Mouse (Mus musculus) midbrain, embryonic 16.5 days (tissue): ENCODE results near the gene Zeb2. TPM values are rescaled to one million over a fixed set of nuclear protein-coding genes. Genes with fewer than 3 reads are reported as not detected.

Experiments used
- ATAC-seq: fragments of 200-750 bp; cut with Nextera tagmentation; 2 replicates; pipeline ENCODE4 v1.8.0; 2017; ENCODE audit warnings: moderate TSS enrichment
- H3K27ac ChIP-seq: fragments of 300-500 bp; sonication (generic); 2 replicates; pipeline ENCODE4 v1.5.1; 2014; ENCODE audit warnings: mild to moderate bottlenecking, low read length, mixed read lengths
- H3K27me3 ChIP-seq: fragments of 300-500 bp; sonication (generic); 2 replicates; pipeline ENCODE4 v1.6.1; 2014; ENCODE audit warnings: low read depth, low read length, mixed read lengths; ENCODE audit not compliant: control insufficient read depth, insufficient read depth
- H3K36me3 ChIP-seq: fragments of 300-500 bp; sonication (generic); 2 replicates; pipeline ENCODE4 v1.6.1; 2014; ENCODE audit warnings: mild to moderate bottlenecking, low read length, moderate library complexity, mixed read lengths; ENCODE audit not compliant: control insufficient read depth, insufficient read depth
- H3K4me1 ChIP-seq: fragments of 300-500 bp; sonication (generic); 2 replicates; pipeline ENCODE4 v1.6.1; 2014; ENCODE audit warnings: mild to moderate bottlenecking, low read length, mixed read lengths; ENCODE audit not compliant: control insufficient read depth, insufficient read depth
- H3K4me2 ChIP-seq: fragments of 300-500 bp; sonication (generic); 2 replicates; pipeline ENCODE4 v1.6.1; 2014; ENCODE audit warnings: mild to moderate bottlenecking, low read length, mixed read lengths
- H3K4me3 ChIP-seq: fragments of 300-500 bp; sonication (generic); 2 replicates; pipeline ENCODE4 v1.5.1; 2014; ENCODE audit warnings: low read depth, mild to moderate bottlenecking, low read length, moderate library complexity, mixed read lengths
- H3K9ac ChIP-seq: fragments of 300-500 bp; sonication (generic); 2 replicates; pipeline ENCODE4 v1.6.1; 2014; ENCODE audit warnings: low read depth, low read length, mixed read lengths
- H3K9me3 ChIP-seq: fragments of 300-500 bp; sonication (generic); replicated peaks from 2 replicates; pipeline ENCODE4 v1.6.1; 2014; ENCODE audit warnings: mild to moderate bottlenecking, low read length, mixed read lengths; ENCODE audit not compliant: control insufficient read depth, poor library complexity, severe bottlenecking
- WGBS: fragments of 180-500 bp; shearing (Covaris S2); extraction: QIAGEN DNeasy Blood & Tissue Kit; methylation state at CpG from one replicate; pipeline ENCODE4 v1.1.7; 2014; 5-methylcytosine and 5-hydroxymethylcytosine counted together
- polyA plus RNA-seq: library from polyadenylated mRNA; unstranded; fragments of >200 nt; fragmentation: Nextera tagmentation; extraction: Ambion mirVana; gene quantifications from 2 replicates; pipeline ENCODE4 v1.2.1, GENCODE M21; 2015

Gene Zeb2
- polyA plus RNA-seq, 1 experiment from 2014 or later: 26.7 TPM

DNA sequence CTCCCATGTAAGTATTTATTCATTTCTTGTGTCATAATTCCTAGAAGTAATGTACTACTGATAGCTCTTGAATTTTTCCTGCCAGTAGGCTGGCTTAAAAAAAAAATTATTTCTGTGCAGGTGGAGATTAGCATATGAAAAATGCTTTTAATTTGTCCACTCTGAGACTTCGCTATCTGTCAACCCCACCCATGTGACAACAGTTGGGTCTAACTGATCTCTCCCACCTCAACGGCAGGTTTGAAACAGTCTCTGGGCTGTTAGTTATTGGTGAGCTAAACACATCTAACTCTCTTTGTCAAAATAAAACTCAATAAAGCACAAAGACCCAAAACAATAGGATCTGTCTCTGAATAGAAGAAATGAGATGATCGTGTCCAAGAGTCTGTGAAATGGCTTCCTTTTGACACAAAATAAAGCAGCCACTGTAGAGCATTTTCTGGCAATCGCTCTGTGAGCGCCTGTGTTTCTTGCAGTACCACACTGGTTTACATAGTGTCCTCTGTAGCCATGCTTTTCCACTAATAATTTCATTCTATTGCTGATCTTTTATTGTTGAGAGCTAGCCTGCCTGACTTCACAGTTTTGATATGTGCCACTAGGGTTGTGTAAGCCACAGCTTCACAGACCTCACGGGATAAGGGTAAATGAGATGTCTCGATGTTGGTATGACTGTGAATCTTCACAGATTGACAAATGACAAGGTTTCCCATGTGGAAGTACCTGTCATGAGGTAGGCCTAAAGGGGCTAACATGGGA lies 48.2 kb downstream of the Zeb2 start:
- H3K36me3 ChIP-seq: no peaks in the 10 kb centered on the region
- H3K4me2 ChIP-seq: no peak overlapping the region
- H3K9me3 ChIP-seq: no peaks in the 10 kb centered on the region
- H3K27me3 ChIP-seq: no peaks in the 10 kb centered on the region
- H3K4me1 ChIP-seq: peaks cover 3% of the 10 kb centered on the region; the same call in 1 of the 2 replicates
- 69% methylated on average over 7 of the region's 7 CpGs for WGBS
- H3K4me3 ChIP-seq: no peak overlapping the region
- ATAC-seq: no peak
- no peak overlapping the region for H3K27ac ChIP-seq
- H3K9ac ChIP-seq: no peak overlapping the region

DNA sequence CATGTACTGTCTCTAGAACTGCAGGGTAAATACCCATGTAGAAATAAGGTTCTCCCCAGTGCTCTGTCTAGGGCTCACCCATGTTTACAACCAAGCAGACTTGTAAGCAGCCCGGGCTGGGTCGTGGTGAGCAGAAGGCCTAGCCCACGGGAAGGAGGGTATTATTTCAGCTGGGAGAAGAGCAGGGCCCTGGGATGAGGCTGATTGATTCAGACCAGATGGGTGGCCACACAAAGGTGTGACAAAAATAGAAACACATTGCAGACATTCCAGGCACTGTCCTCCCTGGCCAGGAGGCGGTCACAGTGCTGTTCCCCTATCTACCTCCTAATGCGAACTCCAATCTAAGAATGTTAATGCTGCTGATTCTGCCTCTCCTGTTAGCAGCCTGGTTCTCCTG lies 50.1 kb downstream of the Zeb2 start:
- Histone ChIP-seq H3K27ac (no peak overlapping the region), H3K4me3 (no peak overlapping the region), H3K36me3 (no peaks in the 10 kb centered on the region), H3K27me3 (no peaks in the 10 kb centered on the region), H3K9me3 (no peaks in the 10 kb centered on the region), H3K4me2 (no peak overlapping the region), H3K4me1 (peaks cover 8% of the 10 kb centered on the region), H3K9ac (no peak overlapping the region)
- no peak for ATAC-seq
- 56% methylated on average over 5 of the region's 5 CpGs for WGBS

- no peak for ATAC-seq
- H3K27ac ChIP-seq: no peak overlapping the region
- WGBS: 9% methylated on average over 7 of the region's 7 CpGs
Observed at GRCm38 (mm10) chr2:45063300-45063890, 53.8 kb downstream of the Zeb2 start.

DNA sequence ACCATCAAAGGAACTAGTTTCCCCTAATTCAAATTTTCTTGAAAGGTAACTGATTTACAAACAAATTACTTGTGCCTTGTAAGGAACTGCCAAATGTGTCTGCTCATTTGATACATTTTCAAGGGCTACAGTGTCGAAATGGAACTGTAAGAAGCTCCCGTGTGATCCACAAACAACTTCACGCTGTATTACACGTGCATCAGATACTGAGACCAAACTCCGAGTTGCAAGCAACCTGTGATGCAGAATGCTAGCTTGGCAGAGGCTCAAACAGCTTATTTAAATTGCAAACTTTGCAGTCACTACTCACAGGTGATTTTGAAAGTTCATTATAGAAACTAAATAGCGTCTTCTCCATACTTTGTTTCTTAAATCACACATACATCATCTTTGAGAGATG lies 55.1 kb downstream of the Zeb2 start:
- Histone ChIP-seq H3K27me3 (no peaks in the 10 kb centered on the region), H3K9ac (no peak overlapping the region), H3K27ac (no peak overlapping the region), H3K36me3 (no peaks in the 10 kb centered on the region), H3K4me1 (peaks cover 18% of the 10 kb centered on the region), H3K9me3 (no peaks in the 10 kb centered on the region), H3K4me2 (no peak overlapping the region), H3K4me3 (no peak overlapping the region)
- ATAC-seq: no peak
- WGBS: 59% methylated on average over 6 of the region's 6 CpGs

More at GRCm38 (mm10) chr2:45063300-45063890, 53.8 kb downstream of the Zeb2 start:
- no peaks in the 10 kb centered on the region for H3K36me3 ChIP-seq
- peaks cover 15% of the 10 kb centered on the region for H3K4me1 ChIP-seq
- H3K9me3 ChIP-seq: no peaks in the 10 kb centered on the region
- H3K9ac ChIP-seq: no peak overlapping the region
- H3K27me3 ChIP-seq: no peaks in the 10 kb centered on the region
- H3K4me2 ChIP-seq: no peak overlapping the region
- H3K4me3 ChIP-seq: no peak overlapping the region

DNA sequence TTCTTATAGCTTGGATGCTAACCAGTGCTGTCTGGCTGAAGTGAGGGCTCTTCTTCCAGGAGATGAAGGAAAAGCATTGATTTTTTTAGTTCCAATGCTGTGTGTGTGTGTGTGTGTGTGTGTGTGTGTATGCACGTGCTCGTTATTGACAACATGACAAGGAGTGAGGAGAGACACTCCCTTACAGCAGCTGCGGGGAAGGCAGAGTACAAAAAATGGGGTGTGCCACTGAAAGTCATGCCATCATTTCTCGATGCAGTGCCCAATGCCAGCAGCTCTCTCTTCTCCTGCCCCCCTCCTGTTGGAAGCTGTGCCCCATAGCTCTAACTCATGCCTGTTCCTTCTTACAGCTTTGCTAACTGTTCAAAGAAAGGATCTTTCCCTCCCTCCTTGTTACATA lies 56.4 kb downstream of the Zeb2 start:
- Histone ChIP-seq H3K36me3 (no peaks in the 10 kb centered on the region), H3K27me3 (no peaks in the 10 kb centered on the region), H3K4me3 (no peak overlapping the region), H3K9ac (no peak overlapping the region), H3K9me3 (no peaks in the 10 kb centered on the region), H3K4me2 (no peak overlapping the region), H3K4me1 (peaks cover 18% of the 10 kb centered on the region), H3K27ac (no peak overlapping the region)
- ATAC-seq: peak; percentile 15; the same call in 1 of the 2 replicates
- WGBS: 67% methylated on average over 4 of the region's 4 CpGs

- H3K27ac ChIP-seq: no peak overlapping the region
- no peak for ATAC-seq
- no peak overlapping the region for H3K9ac ChIP-seq
- 78% methylated on average over 9 of the region's 9 CpGs for WGBS
- no peak overlapping the region for H3K4me2 ChIP-seq
- H3K27me3 ChIP-seq: no peaks in the 10 kb centered on the region
- peaks cover 20% of the 10 kb centered on the region for H3K4me1 ChIP-seq
- H3K4me3 ChIP-seq: no peak overlapping the region
- no peaks in the 10 kb centered on the region for H3K36me3 ChIP-seq
- H3K9me3 ChIP-seq: no peaks in the 10 kb centered on the region
Observed at GRCm38 (mm10) chr2:45060202-45060601, 57.0 kb downstream of the Zeb2 start.

DNA sequence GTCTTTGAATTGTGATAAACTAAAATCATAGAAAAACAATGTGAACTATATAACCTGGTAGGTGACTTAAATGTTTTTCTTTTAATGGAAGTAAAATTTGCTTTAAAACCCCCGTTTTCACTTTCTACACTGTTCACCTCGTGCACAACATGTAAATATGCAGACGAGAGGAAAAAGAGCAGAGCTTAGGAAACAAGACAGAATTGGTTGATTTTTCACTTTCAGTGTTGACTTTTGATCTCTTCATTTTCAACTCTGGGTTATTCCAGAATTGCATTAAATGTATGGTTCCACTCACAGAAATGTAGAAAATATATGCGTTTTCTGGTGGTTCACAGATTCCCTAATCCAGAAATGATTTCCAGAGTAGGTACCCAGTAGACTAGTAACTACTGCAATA lies 57.6 kb downstream of the Zeb2 start:
- no peaks in the 10 kb centered on the region for H3K27me3 ChIP-seq
- no peak overlapping the region for H3K4me2 ChIP-seq
- no peak overlapping the region for H3K4me3 ChIP-seq
- no peak for ATAC-seq
- no peak overlapping the region for H3K27ac ChIP-seq
- H3K9ac ChIP-seq: no peak overlapping the region
- H3K4me1 ChIP-seq: peaks cover 21% of the 10 kb centered on the region
- WGBS: 84% methylated on average over 4 of the region's 4 CpGs
- no peaks in the 10 kb centered on the region for H3K36me3 ChIP-seq
- H3K9me3 ChIP-seq: no peaks in the 10 kb centered on the region

GRCm38 (mm10) chr2:45059010-45059409 lies 58.2 kb downstream of the Zeb2 start:
- H3K4me1 ChIP-seq: peaks cover 21% of the 10 kb centered on the region
- H3K27ac ChIP-seq: peak overlapping the region; percentile 26; the same call in 1 of the 2 replicates
- H3K9me3 ChIP-seq: no peaks in the 10 kb centered on the region
- 0 out of 2 replicates have a peak overlapping the region, but pooled peaks have one; percentile 6 for H3K4me2 ChIP-seq
- H3K27me3 ChIP-seq: no peaks in the 10 kb centered on the region
- WGBS: 57% methylated on average over 12 of the region's 12 CpGs
- no peaks in the 10 kb centered on the region for H3K36me3 ChIP-seq
- peak; percentile 49; the same call in 1 of the 2 replicates for ATAC-seq
- no peak overlapping the region for H3K9ac ChIP-seq
- no peak overlapping the region for H3K4me3 ChIP-seq

DNA sequence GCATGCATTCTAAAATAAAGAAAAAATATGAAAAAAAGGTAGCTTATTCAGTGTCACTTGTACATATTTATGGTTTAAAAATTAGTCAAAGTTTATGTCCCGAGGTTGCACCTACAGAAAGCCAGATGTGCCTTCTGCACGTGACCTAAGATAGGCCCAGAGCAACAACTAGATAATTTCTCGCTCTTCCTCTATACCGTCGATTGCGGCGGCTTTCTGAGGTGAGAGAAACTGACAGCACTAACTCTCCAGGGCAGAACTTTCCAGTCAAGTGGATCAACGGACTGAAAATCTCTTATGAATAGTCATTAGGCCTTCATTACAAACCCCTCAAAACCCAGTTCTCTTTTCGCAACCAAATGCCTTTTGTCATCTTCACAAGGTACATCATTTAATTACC lies 59.0 kb downstream of the Zeb2 start:
- no peak for ATAC-seq
- Histone ChIP-seq H3K27ac (no peak overlapping the region), H3K4me3 (no peak overlapping the region), H3K9me3 (no peaks in the 10 kb centered on the region), H3K9ac (no peak overlapping the region), H3K36me3 (no peaks in the 10 kb centered on the region), H3K4me2 (no peak overlapping the region), H3K27me3 (no peaks in the 10 kb centered on the region), H3K4me1 (peaks cover 16% of the 10 kb centered on the region)
- WGBS: 55% methylated on average over 9 of the region's 9 CpGs
